Mouse (Mus musculus) left cerebral cortex, postnatal 36 days (tissue): Measurements from ENCODE around the gene Hoxb13. TPM values are rescaled to one million over a fixed set of nuclear protein-coding genes. Genes with fewer than 3 reads are reported as not detected.

Experiments used
- DNase-seq, 2 experiments: peaks; one replicate each; pipeline ENCODE4 v3.0.0; 2021 to 2022; ENCODE audit warnings: low spot score in 2 of 2, mixed read lengths in 1 of 2
- intact Hi-C: fragments of 180-260 bp; cut with DNase I; formaldehyde crosslinking; loops from one replicate; pipeline ENCODE4 v1.15.1; 2025
- total RNA-seq, 2 experiments: library from RNA; stranded (reverse); gene quantifications; 2 replicates each; pipeline ENCODE4 v1.2.3; 2021

Gene Hoxb13
- not detected for total RNA-seq

DNA sequence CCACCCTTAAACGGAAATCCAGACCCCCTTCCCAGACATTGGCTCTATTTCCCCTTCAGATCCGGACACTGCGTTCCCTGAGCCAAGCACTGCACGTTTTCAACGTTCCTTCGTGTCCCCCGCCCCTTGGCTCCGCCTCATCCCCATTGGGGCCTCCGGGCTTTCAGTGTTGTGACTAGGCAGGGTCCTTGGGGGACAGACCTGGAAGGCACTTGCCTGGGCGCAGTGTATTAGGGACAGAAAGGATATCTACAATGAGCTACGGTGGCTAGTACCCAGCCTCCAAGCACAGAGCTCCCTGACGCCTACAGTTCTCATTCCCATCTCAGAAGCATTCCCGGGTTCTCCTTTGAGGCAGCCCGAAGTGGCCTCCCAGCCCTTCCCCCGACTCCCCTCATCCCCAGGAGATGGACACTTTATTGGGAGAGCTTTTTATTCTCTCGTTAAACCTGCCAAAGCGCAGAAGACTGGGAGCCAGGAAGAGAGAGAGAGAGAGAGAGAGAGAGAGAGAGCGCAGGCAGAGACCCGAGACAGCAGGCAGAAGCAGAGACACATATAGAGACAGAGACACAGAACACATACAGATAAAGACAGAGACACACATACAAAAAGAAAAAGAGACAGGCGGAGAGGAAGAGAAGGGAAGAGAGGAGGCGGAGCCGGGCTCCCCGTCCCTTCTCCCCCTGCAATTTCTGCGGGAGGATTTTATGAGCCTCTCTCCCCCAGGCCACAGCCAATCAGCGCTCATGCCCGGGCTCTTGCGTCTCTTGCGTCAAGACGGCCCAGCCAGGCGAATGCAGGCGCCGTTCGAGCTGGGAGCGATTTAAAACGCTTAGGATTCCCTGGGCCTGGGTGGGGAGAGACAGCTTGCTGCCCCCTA, at the start of gene Hoxb13:
TSS of gene Hoxb13 (plus strand) at position 796 of the 880 bp plus-strand sequence.
- intact Hi-C loops, result no loop called here
- no peak for DNase-seq

- intact Hi-C loops, result loop anchor here (2.0 kb wide), 1 partner anchor 89 kb away; no protein-coding TSS in a partner anchor
- peak; percentile 26 to 47 for DNase-seq
Measured at GRCm38 (mm10) chr11:96145622-96146270, 48.4 kb upstream of the Hoxb13 start.

- no peak for DNase-seq
- intact Hi-C loops, result no loop called here
Measured at GRCm38 (mm10) chr11:96147471-96147870, 46.6 kb upstream of the Hoxb13 start.

DNA sequence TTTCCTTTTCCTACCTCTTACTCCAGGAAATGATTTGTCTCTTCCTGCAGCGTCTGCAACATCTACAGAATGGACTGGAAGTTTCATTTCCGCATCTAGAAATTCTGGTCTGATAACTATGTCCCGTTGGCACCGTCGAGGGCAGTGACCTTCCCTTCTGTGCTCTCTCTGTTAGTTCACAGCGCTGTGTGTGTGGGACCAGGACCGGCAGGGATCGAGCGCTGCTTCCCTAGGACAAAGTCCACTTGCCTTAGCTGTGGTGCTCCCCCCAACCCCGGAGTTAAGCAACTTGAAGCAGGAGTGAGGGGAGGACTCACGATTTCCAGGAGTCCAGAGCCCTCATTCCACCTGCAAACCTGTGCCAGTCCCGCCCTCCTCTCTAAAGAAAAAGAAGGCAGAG, 29.3 kb upstream of the Hoxb13 start:
- intact Hi-C loops, result no loop called here
- no peak for DNase-seq

- DNase-seq, result no peak
- intact Hi-C loops, result no loop called here
Measured at GRCm38 (mm10) chr11:96168125-96168524, 26.0 kb upstream of the Hoxb13 start.

- intact Hi-C loops, result no loop called here
- DNase-seq, result no peak
Measured at GRCm38 (mm10) chr11:96169016-96169415, 25.1 kb upstream of the Hoxb13 start.

- intact Hi-C loops, result loop anchor here (10.0 kb wide), 1 partner anchor 166 kb away; the partner anchor contains the start of gene Igf2bp1
- no peak for DNase-seq
Measured at GRCm38 (mm10) chr11:96170711-96171379, 23.3 kb upstream of the Hoxb13 start.

DNA sequence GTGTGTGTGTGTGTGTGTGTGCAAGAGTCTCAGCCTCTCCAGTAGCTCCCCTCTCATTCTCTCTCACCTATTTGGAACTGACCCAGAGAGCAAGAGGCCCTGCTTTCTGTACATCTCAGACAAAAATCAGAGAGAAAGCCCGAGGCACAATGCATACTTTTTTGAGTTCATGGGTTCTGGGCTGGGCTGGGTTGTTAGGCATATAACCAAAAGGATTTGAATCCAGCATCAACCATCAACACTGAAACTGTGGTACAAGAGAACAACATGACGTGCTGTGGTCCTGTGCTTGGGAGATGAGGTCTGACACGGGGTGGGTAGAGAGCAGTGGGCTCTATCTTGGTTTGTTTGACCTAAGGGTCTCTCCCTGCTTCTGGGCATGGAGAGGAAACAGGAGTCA, 22.5 kb upstream of the Hoxb13 start:
- DNase-seq, result no peak
- intact Hi-C loops, result loop anchor here (10.0 kb wide), 1 partner anchor 167 kb away; the partner anchor contains the start of gene Igf2bp1

DNA sequence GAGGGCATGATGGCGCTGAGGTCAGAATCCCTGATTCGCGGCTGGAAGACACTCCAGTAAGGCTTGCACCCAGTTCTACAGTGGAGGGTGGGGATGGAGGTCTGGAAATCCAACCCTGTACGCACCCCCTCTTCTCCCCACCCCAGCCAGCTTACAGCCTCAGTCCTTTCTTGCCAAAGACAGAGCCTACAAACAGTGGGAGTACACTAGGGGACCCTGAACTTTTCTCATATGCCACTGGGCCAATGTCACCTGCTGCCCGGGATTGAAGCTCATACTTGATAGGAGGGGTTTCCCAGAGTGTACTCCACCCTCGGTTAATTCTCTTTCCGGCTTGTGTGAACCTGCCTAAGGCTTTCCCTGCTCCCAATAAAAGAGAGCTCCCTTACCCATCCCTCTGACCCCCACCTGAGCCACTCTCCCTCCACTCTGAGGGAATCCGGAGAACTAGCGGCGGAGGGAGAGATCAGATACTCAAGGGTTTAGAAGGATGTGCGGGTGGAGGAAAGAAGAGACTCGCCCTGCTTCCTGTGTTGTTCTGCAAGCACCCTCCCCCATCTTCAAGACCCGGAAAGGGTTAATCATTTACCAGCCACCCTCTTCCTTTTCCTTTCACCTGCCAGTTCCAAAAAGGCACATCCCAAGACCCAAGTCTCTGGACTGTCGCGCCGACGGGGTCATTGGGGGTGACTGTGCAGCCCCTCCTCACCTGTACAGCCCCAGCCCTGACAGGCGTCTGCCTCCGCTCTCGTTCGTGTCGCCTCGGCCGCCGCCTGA, 21.4 kb upstream of the Hoxb13 start:
- intact Hi-C loops, result loop anchor here (10.0 kb wide), 1 partner anchor 168 kb away; the partner anchor contains the start of gene Igf2bp1
- no peak for DNase-seq

DNA sequence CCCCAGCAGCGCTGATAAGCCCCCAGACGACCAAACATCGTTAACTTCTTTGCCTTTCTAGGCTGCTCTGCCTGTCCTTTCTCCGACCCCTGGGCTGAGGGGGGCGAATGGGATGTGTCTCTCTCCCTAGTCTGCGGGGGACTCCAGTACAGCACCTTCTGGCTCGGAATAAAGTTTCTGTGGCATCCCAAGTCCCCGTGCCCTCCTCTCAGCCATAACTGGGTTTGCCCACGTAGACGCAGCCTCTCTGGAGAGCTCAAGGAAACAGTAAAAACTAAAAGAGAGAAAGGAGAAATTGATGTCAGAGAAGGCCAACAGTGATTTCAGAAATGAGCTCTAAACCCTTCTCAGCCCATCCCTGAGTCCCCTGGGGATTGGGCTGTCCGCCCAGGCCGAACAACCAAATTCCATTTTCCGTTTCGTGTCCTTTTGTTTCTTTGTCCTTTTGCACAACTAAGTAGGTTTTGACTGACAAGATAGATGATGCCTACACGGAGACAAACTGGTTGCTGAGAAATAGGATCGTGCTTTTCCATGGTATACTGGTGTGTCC, 20.8 kb upstream of the Hoxb13 start:
- DNase-seq, result no peak
- intact Hi-C loops, result loop anchor here (10.0 kb wide), 1 partner anchor 169 kb away; the partner anchor contains the start of gene Igf2bp1

GRCm38 (mm10) chr11:96174881-96175280, 19.2 kb upstream of the Hoxb13 start:
- intact Hi-C loops, result loop anchor here (10.0 kb wide), 1 partner anchor 170 kb away; the partner anchor contains the start of gene Igf2bp1
- no peak for DNase-seq

DNA sequence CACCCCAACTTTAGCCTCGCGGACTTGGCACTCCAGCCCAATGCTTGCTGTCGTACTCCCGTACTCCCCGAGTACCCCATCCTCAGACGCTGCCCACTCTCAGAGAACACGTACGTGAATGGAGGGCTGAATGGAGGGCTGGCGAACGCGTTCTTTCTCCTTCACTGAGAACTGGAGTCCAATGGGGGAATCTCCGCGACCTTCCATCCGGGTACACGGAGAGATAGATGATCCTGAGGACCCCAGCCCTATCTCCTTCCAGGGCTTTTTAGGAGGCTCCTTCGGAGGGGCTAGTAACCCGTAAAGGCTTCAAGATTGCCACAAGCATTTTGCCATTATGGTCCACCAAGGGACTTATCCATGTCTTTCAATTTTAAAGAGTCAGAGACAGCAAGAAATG, 18.6 kb upstream of the Hoxb13 start:
- intact Hi-C loops, result loop anchor here (10.0 kb wide), 1 partner anchor 171 kb away; the partner anchor contains the start of gene Igf2bp1

DNA sequence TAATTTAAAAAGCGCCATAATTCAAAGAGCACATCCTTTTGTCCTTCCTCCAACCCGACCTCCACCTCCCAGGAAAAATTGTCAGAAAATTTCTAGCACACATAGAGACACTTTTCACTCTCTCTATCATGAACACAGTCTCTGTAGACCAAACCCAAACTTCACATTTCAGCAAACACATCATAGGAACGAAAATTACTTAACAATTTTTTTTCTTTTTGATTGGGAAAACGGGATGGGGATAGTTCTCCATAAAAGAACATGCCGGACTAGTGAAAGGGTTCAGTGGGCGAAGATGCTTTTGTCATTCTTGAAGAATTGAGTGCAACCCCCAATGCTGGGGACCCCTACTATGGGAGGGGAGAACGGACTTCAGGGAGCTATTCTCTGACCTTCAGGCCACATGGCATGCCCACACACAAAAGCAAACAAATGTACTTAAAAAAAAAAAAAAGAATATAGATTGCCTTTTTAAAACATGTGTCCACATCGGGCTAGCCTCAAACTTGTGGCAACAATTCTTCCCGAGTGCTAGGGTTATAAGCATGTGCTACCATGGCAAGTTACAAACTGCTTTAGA, 18.1 kb upstream of the Hoxb13 start:
- intact Hi-C loops, result loop anchor here (10.0 kb wide), 1 partner anchor 171 kb away; the partner anchor contains the start of gene Igf2bp1
- no peak for DNase-seq

More for the DNA sequence above, 18.6 kb upstream of the Hoxb13 start:
- no peak for DNase-seq

- intact Hi-C loops, result loop anchor here (10.0 kb wide), 1 partner anchor 172 kb away; the partner anchor contains the start of gene Igf2bp1
- DNase-seq, result no peak
Measured at GRCm38 (mm10) chr11:96176841-96177240, 17.3 kb upstream of the Hoxb13 start.

DNA sequence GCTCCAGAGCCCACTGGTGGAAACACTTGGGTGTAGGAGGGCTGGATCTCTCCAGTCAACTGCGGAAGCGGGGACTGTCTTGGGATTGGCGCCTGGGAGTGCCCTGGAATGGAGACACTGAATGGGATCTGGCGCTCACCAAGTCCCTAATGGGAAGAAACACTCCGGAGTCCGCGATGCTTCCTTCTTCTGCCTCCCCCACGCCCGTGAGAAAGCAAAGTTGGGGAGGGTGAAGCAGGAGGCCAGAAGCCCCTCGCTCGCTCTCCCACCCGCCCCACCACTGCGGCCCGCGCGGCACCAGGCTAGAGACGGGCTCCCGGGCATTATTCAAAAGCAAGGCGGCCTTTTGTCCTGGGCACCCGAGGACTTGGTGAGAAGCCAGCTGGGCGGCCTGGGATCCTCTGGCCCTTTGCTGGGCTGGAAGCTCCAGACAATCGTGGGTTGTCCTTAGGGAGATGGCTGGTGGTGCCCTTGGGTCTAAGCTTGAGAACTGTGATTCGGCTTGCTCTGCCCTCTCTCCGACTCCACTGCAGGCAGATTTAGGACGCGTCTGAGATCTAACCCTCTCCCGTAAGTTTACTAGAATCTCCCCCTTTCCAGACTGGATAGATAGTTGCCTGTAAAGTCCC, 16.5 kb upstream of the Hoxb13 start:
- no peak for DNase-seq
- intact Hi-C loops, result loop anchor here (10.0 kb wide), 1 partner anchor 173 kb away; the partner anchor contains the start of gene Igf2bp1

DNA sequence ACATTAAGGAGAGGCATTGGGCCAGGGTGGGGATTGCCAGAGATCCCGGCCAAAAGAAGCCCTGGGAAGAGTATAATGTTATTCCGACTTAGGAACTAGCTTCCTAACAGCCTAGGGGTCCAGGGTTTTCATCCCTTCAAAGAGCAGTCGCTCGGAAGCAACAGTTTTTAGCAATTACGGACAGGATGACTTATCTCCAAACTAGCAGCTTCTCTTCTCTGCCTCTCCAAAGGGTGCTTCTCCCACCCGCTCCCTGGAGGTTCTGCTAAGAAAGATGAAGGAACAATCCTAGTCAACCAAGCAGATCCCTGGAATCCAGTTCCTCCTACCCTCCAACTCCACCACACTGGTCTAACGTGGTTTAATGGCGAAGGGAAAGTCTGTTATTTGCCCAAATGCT, 15.8 kb upstream of the Hoxb13 start:
- intact Hi-C loops, result loop anchor here (10.0 kb wide), 1 partner anchor 174 kb away; the partner anchor contains the start of gene Igf2bp1
- no peak for DNase-seq

DNA sequence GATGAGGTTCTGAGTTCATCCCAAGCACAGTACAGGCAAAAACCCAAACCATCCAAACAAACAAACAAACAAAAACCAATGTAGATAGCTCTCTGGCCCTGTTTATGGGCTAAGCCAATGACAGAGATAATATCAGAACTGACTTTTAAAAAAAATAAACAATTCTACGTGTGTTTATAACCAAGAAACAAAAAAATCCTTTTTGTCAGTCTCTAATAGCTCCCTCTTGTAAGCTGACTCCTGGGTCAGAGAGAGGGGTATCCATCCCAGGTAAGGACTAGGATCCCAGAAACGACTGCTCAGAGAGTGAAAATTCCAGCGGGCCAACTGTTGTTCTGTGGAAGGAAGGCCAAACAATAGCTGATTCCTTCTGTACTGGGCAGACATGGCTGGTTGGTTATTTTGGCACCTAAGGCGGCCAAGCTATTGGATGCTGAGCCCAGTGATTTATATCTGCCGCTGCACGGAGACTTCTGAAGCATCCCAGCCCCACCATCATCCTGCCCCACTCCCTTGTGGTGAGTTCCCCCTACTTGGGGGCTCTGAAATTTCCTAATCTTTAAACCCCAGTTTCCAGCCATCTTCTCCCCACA, 15.1 kb upstream of the Hoxb13 start:
- intact Hi-C loops, result loop anchor here (10.0 kb wide), 1 partner anchor 174 kb away; the partner anchor contains the start of gene Igf2bp1
- DNase-seq, result no peak
